Mouse (Mus musculus): ENCODE results near the gene Ier3.

The Ier3 gene

DNA sequence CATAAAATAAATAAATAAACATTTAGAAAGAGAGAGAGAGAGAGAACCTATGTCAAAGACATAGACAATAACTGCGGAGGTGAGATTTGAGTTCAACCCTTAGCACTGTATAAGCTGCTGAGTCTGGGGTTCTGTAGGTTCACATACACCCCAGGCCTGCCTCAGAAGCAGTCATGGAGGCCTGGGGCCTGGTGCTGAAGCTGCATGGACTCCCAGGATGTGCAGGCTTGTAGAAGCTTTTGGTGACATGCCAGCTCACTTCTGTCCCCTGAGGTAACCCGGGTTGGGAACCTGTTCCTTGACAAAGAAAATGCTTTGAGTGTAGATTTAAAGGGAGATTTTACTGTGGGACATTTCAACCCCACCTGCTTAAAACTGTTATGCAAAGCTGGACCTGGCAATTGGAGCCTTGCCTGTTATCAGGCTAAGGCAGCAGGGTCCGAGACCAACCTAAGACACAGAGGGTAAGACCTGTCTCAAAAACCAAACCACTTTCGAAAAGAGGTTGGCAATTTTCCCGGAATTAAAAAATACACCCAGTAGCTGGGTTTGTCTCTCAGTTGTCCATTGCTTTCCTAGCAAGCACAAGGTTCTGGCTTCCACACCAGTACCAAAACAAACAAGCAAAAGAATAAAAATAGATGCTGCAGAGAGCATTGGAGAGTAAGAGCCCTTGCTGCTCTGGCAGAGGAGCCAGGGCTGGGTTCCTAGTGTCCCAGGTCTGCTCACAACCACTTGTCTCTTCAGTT lies 10.4 kb upstream of the Ier3 start:
- no peak for DNase-seq (ENCODE audit: low spot score in 2 of 2)

DNA sequence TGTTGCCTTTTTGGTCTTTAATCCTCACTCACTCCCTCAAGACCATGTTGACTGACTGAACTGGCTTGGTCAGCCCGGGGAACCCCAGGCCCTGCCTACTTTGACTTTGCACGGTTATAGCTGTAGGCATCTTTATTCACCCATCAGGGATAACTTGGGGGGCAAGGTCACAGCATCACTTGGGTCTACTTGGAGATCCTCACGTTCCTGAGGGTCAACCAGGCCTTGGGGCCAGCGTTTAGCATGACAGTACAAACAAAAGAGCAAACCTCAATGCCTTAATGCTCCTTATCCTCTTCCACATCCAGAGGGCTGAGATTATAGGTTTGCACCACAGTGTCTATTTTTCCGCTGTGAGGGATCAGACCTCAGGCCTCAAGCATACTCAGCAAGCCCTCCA lies 9.2 kb upstream of the Ier3 start:
- DNase-seq (ENCODE audit: low spot score in 2 of 2) = no peak

DNA sequence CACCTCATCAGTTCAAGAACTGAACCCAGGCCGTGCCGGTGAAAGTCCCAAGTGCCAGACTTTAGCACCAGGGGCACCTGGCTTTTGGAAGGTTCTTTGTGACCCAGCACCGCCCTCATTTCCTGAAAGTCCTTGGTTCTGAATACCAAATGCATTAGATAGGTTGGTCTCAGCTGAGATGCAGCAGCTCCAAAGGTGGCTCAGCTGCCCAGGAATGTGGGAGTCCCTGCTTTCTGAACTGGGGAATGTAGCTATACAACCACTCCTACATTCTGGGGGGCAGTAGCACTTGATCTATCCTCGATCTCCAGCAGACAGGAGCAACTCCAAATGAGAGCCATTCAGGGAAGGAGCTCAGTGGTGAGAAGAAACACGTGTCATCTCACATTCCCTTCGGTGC lies 8.7 kb upstream of the Ier3 start:
- no peak for DNase-seq (ENCODE audit: low spot score in 2 of 2)

DNA sequence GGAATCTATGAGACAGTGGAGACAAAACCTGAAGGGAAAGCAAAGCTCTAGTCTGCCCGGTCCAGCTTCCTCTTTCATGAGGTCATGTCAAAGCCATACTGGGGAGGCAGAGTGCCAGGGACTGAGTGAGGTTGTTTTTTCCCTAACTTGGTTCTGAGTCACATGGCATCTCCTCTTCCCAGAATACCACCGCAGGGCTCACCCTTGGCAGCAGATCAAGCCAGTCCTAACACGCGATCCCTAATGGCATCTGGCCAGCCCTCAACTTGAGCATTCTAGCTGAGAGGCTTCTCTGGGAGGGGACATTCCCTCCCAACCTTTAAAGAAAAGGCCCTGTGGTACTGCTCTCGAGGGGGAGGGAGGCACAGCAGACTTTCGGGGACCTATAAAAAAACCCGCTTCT lies 8.2 kb upstream of the Ier3 start:
- peak in 1 of 2 experiments; percentile 64 for DNase-seq (ENCODE audit: low spot score in 2 of 2)

DNA sequence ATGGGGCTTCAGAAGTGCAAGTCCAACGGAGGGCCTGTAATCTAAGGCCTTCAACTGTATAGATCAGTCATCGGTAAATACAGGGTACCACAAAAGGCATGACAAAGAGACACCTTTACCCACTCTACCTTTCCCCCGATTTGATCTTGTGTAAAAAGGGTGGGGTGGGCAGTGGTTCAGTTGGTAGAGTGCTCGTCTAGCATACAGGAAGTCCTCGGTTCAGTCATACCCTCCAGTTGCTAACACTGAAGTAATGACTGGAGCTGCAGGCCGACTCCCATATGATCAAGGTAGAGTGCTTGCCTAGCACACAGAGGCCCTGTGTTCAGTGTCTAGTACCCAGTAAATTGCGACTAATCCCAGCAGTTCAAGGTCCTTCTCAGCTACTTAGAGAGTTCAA lies 7.8 kb upstream of the Ier3 start:
- DNase-seq (ENCODE audit: low spot score in 2 of 2) = no peak

GRCm38 (mm10) chr17:35814678-35815077 lies 6.8 kb upstream of the Ier3 start:
- no peak for DNase-seq (ENCODE audit: low spot score in 2 of 2)

DNA sequence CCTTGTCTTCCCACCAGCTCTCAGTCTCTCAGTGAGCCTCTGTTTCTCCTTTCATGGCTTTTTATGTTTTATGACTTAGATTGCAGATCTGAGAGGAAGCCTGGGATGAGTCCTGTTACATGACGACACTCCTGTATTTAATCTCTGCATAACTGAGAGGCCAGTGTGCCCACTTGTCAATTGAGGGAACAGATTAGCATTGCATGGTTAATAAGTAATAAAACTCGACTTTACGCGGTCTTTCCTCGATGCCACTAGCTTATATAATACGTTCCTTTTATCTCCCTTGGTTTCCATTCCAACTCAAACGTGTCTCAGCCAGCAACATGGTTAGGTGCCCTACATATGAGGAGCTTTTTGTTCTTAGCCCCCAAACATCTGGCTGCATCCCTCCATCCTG lies 5.6 kb upstream of the Ier3 start:
- no peak for DNase-seq (ENCODE audit: low spot score in 2 of 2)

DNA sequence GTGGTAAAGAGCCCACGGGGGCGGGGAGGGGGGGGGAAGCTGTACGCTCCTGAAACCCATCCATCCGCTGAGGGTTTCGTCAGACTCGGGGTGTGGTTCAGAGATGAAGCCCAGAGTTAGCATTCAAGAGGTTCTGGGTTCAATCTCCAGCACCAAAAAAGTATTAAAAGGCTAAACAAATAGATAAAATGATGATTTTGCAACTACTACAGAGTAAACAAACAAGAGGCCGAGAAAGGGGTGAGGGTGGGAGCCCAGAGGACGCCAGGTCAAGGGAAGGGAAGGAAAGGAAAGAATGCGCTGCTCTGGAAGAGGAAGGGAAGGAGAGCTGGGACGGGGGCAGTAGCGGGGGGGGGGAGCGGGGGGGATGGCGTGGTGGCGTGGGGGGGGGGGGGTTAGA lies 4.8 kb upstream of the Ier3 start:
- DNase-seq (ENCODE audit: low spot score in 2 of 2) = no peak

DNA sequence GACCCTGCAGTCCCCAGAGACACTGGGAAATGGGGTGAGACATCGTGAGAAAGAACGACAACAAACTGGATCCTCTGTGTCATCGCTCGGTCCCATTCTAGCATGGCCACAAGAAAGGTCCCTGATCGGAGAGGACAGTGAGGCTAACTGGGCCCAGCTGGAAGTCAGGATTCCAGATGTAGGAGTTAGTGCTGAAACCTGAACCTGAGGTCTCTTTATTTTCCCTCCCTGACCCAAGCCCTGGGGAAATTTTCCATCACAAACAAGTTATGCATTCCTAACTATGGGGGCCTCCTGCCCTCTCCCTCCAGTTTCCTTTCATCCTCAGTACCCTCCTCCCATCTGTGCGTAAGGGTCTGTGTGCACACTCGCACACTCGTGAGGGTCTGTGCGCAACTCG lies 4.3 kb upstream of the Ier3 start:
- DNase-seq (ENCODE audit: low spot score in 2 of 2) = no peak

DNA sequence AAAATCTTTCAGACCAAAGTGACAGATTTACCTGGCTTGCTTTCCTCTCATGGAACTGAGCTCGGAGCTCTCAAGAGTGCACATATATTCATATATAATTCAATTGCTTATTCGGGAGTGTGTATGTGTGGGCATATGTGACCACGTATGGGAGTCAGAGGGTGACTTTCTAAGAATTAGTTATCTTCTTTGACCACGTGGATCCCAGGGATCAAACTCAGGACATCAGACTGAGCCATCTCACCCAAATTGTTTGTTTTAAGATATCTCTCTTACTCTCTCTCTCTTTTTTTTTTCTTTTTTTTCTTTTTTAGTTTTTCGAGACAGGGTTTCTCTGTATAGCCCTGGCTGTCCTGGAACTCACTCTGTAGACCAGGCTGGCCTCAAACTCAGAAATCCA lies 1.4 kb upstream of the Ier3 start:
- DNase-seq (ENCODE audit: low spot score in 2 of 2) = no peak

DNA sequence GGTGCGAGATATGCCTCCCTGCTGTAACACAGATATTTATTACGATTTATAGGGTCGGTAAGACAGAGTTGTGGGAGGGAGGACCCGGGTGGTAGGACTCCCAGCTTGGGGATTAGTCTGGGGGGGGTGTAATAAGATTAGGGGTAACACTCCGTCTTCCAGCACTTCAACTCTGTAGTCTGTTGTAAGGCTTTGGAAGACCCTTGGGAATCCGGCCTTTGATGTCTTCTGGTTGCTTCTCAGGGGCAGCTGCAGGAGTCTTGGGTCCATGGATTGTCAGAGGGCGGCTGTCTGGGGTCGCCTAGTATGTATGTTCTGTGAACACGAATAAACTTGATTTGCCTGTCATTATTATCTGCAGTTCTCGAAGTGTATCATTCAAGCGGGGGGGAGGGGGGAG lies 1.1 kb downstream of the Ier3 start:
- DNase-seq (ENCODE audit: low spot score in 2 of 2) = no peak

DNA sequence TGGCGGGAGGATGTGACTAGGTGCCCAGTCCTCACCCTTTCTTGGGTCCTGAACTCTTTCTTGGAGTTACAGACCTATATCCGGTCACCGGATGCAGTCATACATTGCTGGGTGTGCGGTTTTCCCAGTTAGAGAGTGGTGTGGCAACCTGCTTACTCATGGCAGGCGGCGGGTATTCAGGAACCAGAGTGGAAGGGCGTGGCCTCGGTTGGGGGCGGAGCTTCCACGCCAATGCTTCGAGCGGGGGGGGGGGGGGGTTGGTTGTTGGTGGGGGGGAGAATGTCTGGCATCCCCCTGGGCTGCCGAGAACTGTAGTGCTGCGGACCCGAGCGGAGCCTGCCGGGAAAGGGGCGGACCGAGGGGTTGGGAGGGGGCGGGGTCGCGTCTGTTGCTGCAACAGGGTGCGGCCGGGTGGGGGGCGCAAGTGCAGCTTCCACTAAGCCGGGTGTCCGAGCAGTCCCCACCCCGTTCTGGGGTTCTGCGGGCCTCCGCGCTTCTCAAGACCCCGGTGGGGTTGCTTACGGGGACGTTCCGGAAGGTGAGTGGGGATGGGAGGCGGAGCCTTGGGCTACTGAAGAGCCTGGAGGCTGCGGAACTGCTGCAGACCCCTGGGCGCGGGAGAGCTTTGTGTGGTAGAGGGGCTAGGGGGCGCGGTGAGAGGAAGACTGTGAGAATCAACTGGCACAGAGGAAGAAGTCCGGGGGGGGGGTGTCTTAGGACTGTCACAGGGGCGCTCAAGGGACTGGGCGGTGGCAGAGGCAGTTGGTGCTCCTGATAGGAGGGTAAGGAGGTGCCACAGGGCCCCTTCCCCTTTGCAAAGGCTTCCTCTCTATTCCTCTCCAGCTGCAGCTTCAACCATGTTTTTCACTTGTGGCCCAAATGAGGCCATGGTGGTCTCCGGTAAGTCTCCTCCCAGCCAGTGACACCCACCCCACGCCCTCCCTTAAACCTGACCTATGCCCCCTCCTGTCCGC lies 1.8 kb downstream of the Ier3 start, which contains the start of gene Flot1:
Flot1 (plus strand) TSS at position 267 of the 974 bp plus-strand sequence.
- DNase-seq (ENCODE audit: low spot score in 2 of 2) = peak; percentile 59 to 65

DNA sequence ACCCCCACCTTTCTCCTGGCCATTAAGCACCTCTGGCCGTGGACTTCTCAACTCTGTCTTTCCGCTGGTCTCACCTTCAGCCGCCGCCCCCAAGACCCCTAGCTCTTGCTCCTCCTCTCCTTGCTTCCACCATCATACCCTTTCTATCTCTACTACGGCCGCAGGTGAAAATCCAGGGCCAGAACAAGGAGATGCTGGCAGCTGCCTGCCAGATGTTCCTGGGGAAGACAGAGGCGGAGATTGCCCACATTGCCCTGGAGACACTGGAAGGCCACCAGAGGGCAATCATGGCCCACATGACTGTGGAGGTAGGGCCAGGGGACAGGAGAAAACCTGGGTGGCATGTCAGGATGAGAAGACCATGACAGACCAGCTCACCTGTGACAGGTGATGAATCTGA lies 2.9 kb downstream of the Ier3 start:
- DNase-seq (ENCODE audit: low spot score in 2 of 2) = no peak

DNA sequence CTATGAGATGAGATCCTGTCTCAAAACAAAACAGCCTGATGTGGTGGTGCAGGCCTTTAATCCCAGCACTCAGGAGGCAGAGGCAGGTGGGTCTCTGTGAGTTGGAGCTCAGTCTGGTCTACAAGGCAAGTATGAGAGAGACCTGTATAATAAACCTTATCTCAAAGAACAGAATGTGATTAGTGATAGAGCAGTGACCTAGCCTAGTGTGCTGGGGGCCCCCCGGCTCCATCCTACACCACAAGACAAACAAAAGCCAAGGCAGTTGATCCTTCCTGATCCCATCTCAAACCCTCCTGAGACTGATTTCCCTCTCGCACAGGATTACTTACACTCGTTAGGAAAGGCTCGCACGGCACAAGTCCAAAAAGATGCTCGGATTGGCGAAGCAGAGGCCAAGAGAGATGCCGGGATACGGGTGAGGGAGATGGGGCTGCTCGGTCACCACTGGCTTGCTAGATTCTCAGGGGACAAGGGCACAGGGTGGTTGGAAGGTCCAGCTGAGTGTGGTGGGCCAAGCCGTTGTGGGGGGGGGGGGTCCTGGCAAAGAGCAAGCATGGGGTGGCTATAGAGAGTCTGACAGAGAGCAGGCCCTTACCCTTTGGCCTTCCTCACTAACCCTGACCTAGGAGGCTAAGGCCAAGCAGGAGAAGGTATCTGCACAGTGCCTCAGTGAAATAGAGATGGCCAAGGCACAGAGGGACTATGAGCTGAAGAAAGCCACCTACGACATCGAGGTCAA lies 3.8 kb downstream of the Ier3 start:
- no peak for DNase-seq (ENCODE audit: low spot score in 2 of 2)

DNA sequence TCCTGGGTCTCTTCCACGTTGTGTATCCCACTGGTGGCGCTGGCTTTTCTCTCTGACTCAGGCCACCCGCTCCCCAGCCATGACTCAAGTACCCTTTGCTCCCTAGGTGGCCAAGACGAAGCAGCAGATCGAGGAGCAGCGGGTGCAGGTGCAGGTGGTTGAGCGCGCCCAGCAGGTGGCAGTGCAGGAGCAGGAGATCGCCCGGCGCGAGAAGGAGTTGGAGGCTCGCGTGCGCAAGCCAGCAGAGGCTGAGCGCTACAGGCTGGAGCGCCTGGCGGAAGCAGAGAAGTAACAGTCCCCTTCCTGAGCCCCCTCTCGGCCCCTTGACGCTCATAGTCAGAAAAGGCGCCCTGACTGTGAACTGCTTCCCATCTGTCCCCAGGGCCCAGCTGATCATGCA lies 8.3 kb downstream of the Ier3 start:
- peak; percentile 69 to 79 for DNase-seq (ENCODE audit: low spot score in 2 of 2)

GRCm38 (mm10) chr17:35832400-35833238 lies 11.1 kb downstream of the Ier3 start:
- DNase-seq (ENCODE audit: low spot score in 2 of 2) = no peak

GRCm38 (mm10) chr17:35833239-35833751 lies 11.8 kb downstream of the Ier3 start:
- DNase-seq (ENCODE audit: low spot score in 2 of 2) = no peak

DNA sequence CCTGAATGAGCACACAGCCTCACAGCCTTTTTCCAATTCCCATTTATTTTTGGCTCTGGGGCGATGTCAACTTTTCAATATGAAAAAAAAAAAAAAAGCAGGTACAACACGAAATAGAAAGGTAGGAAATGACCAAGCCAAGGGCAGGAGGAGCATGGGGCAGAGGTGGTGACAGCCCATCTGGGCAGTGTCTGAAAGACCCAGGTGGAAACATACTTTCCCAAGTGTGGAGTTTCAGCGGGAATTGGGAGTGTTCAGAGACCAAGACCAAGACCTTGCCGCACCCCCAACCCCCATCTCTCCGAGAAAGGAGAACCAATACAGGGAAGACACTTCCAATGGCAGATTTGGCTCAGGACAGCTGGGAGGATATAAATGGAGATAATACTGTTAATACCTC lies 12.4 kb downstream of the Ier3 start:
- DNase-seq (ENCODE audit: low spot score in 2 of 2) = no peak

DNA sequence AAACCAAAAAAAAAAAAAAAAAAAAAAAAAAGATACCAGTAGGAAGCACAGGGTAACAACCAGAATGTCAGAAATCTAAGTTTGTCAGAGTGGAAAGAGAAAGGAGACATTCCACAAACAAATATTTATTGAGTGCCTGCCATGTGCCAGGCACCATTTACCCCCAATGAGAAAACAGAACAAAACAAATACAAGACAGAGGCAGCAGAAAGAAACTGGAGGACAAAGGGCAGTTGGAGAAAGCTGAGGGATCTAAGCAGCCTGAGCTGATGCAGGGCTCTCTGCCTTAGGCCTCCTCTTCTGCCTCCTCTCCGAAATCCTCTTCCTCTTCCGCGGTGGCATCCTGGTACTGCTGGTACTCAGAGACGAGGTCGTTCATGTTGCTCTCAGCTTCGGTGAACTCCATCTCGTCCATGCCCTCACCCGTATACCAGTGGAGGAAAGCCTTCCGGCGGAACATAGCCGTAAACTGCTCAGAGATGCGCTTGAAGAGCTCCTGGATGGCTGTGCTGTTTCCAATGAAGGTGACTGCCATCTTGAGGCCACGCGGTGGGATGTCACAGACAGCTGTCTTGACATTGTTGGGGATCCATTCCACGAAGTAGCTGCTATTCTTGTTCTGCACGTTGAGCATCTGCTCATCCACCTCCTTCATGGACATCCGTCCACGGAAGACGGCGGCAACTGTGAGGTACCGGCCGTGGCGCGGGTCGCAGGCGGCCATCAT lies 13.4 kb downstream of the Ier3 start:
- DNase-seq (ENCODE audit: low spot score in 2 of 2) = peak in 1 of 2 experiments; percentile 34

GRCm38 (mm10) chr17:35835424-35836140 lies 14.1 kb downstream of the Ier3 start:
- no peak for DNase-seq (ENCODE audit: low spot score in 2 of 2)
